Mouse (Mus musculus): ENCODE results near the gene Nod2.

The Nod2 gene

GRCm38 (mm10) chr8:88646837-88647778 is at the start of gene Nod2:
Nod2 (plus strand) TSS chr8:88647315.
- TF ChIP-seq GATA4 (IDR thresholded peaks at IDR 0.05; ENCODE audit: insufficient replicate concordance, low read length): no peak

- TF ChIP-seq GATA4 (IDR thresholded peaks at IDR 0.05; ENCODE audit: insufficient replicate concordance, low read length): no peak
Measured at GRCm38 (mm10) chr8:88598578-88598977, 48.5 kb upstream of the Nod2 start.

- no peak for TF ChIP-seq GATA4 (IDR thresholded peaks at IDR 0.05; ENCODE audit: insufficient replicate concordance, low read length)
Measured at GRCm38 (mm10) chr8:88599491-88599890, 47.6 kb upstream of the Nod2 start.

- no peak for TF ChIP-seq GATA4 (IDR thresholded peaks at IDR 0.05; ENCODE audit: insufficient replicate concordance, low read length)
Measured at GRCm38 (mm10) chr8:88603446-88603989, 43.6 kb upstream of the Nod2 start.

DNA sequence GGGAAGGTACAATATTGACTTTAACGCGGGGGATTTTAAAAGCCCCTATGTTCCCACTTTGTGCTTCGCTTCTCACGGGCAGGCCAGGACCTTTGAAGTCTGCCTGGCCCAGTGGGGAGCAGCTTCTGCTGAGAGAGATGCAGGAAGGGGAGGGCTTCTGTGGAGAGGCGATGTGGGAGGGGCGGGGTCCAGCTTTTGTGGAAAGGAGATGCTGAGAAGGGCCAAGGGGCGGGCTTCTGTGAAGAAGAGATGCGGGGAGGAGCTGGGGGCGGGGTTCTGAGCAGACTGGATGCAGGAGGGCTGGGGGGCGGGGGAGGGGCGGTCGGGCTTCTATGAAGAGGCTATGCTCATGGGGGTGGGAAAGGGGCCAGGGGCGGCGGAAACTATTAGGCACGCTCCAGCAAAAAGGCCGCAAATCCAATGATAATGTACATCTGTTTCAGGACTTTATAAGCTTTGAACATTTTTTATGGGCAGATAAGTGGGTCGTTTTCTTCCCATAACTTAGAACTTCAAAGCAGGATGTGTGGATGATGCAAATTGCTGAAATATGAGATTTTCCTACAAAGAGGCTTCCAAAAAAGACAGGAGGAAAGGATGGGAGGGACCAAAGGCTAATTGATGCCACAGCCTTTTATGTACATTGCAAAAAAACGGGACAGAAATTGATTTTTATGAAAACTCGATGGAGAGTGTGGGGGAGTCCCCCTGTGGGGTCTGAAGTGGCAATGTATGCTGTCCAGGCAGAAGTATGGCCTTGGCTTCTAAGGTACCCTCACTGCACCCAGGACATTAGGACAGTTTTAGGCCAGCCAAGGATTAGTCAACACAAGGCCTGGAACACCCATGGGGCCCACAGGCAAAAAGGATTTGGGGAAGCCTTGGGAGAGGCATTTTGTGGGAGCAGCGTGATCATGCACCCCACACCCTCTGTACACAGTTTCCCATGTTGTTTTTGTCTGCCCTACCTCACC is 42.8 kb upstream of the Nod2 start:
- no peak for TF ChIP-seq GATA4 (IDR thresholded peaks at IDR 0.05; ENCODE audit: insufficient replicate concordance, low read length)

DNA sequence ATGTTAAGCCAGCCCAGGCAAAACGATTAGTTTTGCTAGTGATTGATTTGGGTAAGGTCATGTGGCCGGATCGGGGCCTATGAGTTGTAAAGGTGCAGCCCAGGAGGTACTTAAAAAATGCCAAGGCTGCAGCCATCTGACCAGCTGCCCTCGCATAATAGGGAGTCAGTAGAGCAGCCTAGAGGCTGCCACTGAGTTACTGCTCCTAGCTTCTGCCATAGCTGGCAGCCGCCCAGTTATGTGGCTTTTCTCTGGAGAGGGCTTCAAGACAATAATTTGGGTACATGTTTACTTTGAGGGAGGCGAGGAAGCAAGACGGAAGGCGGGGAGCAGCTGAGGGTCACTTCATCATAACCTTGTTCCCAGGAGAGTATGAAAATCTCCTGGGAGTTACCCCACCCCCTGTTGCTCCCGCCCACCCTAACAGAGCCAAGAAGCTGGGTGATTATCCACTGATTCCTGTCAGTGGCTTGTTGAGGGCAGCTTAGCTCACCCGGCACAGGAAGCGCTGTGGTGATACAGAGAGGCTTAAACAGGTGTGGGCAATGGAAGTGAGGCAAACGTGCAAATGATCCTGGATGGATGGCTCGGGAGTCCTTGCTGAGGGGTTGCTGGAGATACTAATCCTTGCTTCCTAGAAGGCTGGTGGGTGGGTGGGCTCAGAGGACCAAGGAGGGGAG is 41.6 kb upstream of the Nod2 start:
- no peak for TF ChIP-seq GATA4 (IDR thresholded peaks at IDR 0.05; ENCODE audit: insufficient replicate concordance, low read length)

GRCm38 (mm10) chr8:88609036-88609435 is 38.1 kb upstream of the Nod2 start:
- no peak for TF ChIP-seq GATA4 (IDR thresholded peaks at IDR 0.05; ENCODE audit: insufficient replicate concordance, low read length)

DNA sequence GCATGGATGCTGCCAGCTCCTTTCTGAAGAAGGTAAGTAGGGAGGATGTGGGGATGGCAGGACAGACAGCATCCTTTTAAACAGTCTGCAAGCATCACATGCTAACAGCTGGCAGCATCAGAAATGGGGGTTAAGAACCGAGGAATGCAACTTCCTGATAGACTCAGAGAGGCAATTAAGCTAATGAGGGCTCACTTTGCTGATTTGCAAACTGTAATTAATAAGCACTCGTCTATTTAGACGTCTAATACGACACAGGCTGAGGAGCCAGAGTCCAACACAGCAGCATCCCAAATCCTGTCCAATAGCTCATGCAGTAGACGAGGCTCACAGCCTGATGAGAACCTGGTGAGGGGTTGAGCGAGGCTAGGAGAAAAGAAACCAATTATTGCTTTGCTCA is 36.8 kb upstream of the Nod2 start:
- TF ChIP-seq GATA4 (IDR thresholded peaks at IDR 0.05; ENCODE audit: insufficient replicate concordance, low read length): no peak

DNA sequence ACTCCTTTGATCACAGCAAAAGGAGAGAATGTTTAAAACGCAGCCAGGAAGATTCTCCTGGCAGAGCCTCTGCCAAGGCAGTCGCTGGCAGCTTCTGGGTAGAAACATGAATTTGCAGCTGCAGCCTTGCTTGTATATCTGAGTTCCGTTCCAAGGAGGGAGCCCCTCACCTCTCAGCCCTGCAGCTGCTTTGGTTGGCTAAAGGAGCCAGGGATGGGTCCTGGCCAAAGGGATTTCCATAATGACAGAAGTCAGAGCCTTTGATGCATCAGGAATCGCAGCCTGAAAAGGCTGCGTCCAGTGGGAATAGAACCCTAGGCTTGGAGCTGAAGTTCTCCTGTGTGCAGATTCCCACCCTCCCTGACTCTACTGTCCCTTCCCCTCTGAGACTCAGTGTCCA is 32.1 kb upstream of the Nod2 start:
- no peak for TF ChIP-seq GATA4 (IDR thresholded peaks at IDR 0.05; ENCODE audit: insufficient replicate concordance, low read length)

- TF ChIP-seq GATA4 (IDR thresholded peaks at IDR 0.05; ENCODE audit: insufficient replicate concordance, low read length): no peak
Measured at GRCm38 (mm10) chr8:88618612-88619011, 28.5 kb upstream of the Nod2 start.

DNA sequence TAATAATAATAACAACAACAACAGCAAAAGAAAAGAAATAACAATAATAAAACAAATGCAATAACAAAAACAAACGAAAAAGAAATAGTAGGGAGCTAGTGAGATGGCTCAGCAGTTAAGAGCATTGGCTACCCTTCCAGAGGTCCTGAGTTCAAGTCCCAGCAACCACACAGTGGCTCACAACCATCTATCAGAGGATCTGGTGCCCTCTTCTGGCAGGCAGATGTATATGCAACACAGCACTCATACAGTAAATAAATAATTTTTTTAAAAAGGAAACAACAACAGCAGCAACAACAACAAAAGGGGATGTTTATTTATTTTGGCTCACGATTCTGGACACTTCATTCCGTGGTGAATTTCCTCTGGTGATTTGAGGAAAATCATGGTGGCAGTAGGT is 27.6 kb upstream of the Nod2 start:
- no peak for TF ChIP-seq GATA4 (IDR thresholded peaks at IDR 0.05; ENCODE audit: insufficient replicate concordance, low read length)

- no peak for TF ChIP-seq GATA4 (IDR thresholded peaks at IDR 0.05; ENCODE audit: insufficient replicate concordance, low read length)
Measured at GRCm38 (mm10) chr8:88620931-88621330, 26.2 kb upstream of the Nod2 start.

- no peak for TF ChIP-seq GATA4 (IDR thresholded peaks at IDR 0.05; ENCODE audit: insufficient replicate concordance, low read length)
Measured at GRCm38 (mm10) chr8:88621408-88621807, 25.7 kb upstream of the Nod2 start.

GRCm38 (mm10) chr8:88623351-88623750 is 23.8 kb upstream of the Nod2 start:
- no peak for TF ChIP-seq GATA4 (IDR thresholded peaks at IDR 0.05; ENCODE audit: insufficient replicate concordance, low read length)

DNA sequence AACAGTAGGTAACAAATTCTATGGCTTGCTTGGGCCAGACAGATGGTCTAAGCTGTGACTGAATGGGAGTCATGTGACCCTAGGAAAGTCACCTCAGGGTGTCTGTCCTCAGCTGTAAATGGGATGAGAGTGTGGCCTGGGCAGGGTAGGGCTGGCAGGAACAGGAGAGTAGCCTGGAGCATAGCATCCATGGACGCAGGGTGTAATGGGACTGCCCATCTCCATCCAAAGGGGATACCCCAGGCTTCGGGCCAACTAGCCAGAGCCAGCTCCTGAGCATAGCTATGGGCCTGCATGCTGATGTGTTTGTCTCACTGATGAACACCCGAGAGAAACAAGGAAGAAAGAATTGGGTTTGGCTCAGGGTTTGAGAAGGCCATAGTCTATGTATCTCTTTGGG is 22.8 kb upstream of the Nod2 start:
- no peak for TF ChIP-seq GATA4 (IDR thresholded peaks at IDR 0.05; ENCODE audit: insufficient replicate concordance, low read length)
